Mouse (Mus musculus): Measurements from ENCODE around the gene 2300002M23Rik.
A peak's percentile ranks its signal among the peaks of the same experiment; 100 is the strongest.

- TF ChIP-seq POLR2A (IDR thresholded peaks at IDR 0.05; ENCODE audit: low read depth, low read length) = no peak
- TF ChIP-seq CTCF (IDR thresholded peaks at IDR 0.05; ENCODE audit: extremely low read depth, insufficient read depth, insufficient read length, insufficient replicate concordance) = peak; percentile 86; the same call in 1 of the 2 replicates
These were observed 32.9 kb upstream of the 2300002M23Rik start for GRCm38 (mm10) chr17:35534343-35534742.
